Comparison of ENCODE assay signal across 28 mouse cellular contexts in genomic region chr4:95667595-95667994, GRCm38 (mm10).
DNase-seq lines count a peak whose midpoint lies in the region; ATAC-seq and TF ChIP-seq lines count a peak whose summit lies in the region.
"Had no signal": no experiment of that assay in that cellular context is flagged by ENCODE, and none has a peak within 500 bp of the region (broad histone marks: within the 10 kb centered on the region; RNA-seq: fewer than 3 reads in every experiment).

No protein-coding gene starts in this region.

- no peak overlapping the region for H3K4me3 ChIP-seq in lung, postnatal 0 days (ENCODE audit: low read depth, low read length)
- no peak overlapping the region for H3K4me3 ChIP-seq in hindbrain, postnatal 0 days (ENCODE audit: low read length)
- H3K4me3 ChIP-seq: embryonic facial prominence, embryonic 10.5 days; embryonic facial prominence, embryonic 13.5 days; erythroblast, embryonic 14.5 days; forebrain, embryonic 12.5 days; forebrain, embryonic 15.5 days; hindbrain, embryonic 12.5 days; hindbrain, embryonic 15.5 days had no signal

- H3K4me2 ChIP-seq in lung, postnatal 0 days (replicated peaks; ENCODE audit: low read depth, low read length): no peak overlapping the region
- no peak overlapping the region for H3K4me2 ChIP-seq in hindbrain, postnatal 0 days (ENCODE audit: low read depth, low read length)
- H3K4me2 ChIP-seq: embryonic facial prominence, embryonic 13.5 days; forebrain, embryonic 12.5 days; forebrain, embryonic 15.5 days; heart, embryonic 11.5 days; hindbrain, embryonic 12.5 days; hindbrain, embryonic 15.5 days had no signal

- no peak overlapping the region for H3K9ac ChIP-seq in lung, postnatal 0 days (replicated peaks; ENCODE audit: low read depth)
- H3K9ac ChIP-seq in hindbrain, postnatal 0 days (replicated peaks; ENCODE audit: low read length): no peak overlapping the region
- H3K9ac ChIP-seq: embryonic facial prominence, embryonic 13.5 days; forebrain, embryonic 12.5 days; forebrain, embryonic 15.5 days; hindbrain, embryonic 12.5 days; hindbrain, embryonic 15.5 days had no signal

- no peaks in the 10 kb centered on the region for H3K36me3 ChIP-seq in lung, postnatal 0 days (ENCODE audit: insufficient read depth, low read length)
- H3K36me3 ChIP-seq in hindbrain, postnatal 0 days (ENCODE audit: insufficient read depth, low read length): no peaks in the 10 kb centered on the region
- H3K36me3 ChIP-seq: embryonic facial prominence, embryonic 10.5 days; embryonic facial prominence, embryonic 13.5 days; forebrain, embryonic 12.5 days; forebrain, embryonic 15.5 days; G1E; hindbrain, embryonic 12.5 days; hindbrain, embryonic 15.5 days had no signal

- DNase-seq in lung, postnatal 0 days (ENCODE audit: low spot score): peak; percentile 41
- no peak for DNase-seq in lung, postnatal 10 days
- DNase-seq in 416B (ENCODE audit: low read depth): peak; percentile 61
- no peak for DNase-seq in hindbrain, postnatal 0 days (ENCODE audit: low spot score)
- no peak for DNase-seq in right cerebral cortex, postnatal 25 days
- DNase-seq: adrenal gland, postnatal 10 days; adrenal gland, postnatal 36 days; B cell, adult 2 months; cerebellum, adult 11 months; cerebellum, adult 2 months; cerebellum, adult 9-11 months; cerebellum, postnatal 25 days; embryo, embryonic 11 days; gastrocnemius, postnatal 36 days; heart, adult 11 months had no signal

- no peaks in the 10 kb centered on the region for H3K4me1 ChIP-seq in lung, postnatal 0 days (ENCODE audit: insufficient read depth, low read depth, low read length)
- no peaks in the 10 kb centered on the region for H3K4me1 ChIP-seq in hindbrain, postnatal 0 days (ENCODE audit: insufficient read depth, low read length)
- H3K4me1 ChIP-seq: hindbrain, embryonic 12.5 days; hindbrain, embryonic 15.5 days had no signal

- no peak overlapping the region for H3K27ac ChIP-seq in lung, postnatal 0 days (ENCODE audit: low read length)
- H3K27ac ChIP-seq in hindbrain, postnatal 0 days: no peak overlapping the region
- H3K27ac ChIP-seq: embryonic facial prominence, embryonic 10.5 days; embryonic facial prominence, embryonic 13.5 days; forebrain, embryonic 12.5 days; forebrain, embryonic 15.5 days; hindbrain, embryonic 12.5 days; hindbrain, embryonic 15.5 days had no signal

- H3K9me3 ChIP-seq in lung, postnatal 0 days (ENCODE audit: low read length): no peaks in the 10 kb centered on the region
- no peaks in the 10 kb centered on the region for H3K9me3 ChIP-seq in hindbrain, postnatal 0 days (ENCODE audit: low read length)
- H3K9me3 ChIP-seq: embryonic facial prominence, embryonic 10.5 days; embryonic facial prominence, embryonic 13.5 days; forebrain, embryonic 12.5 days; forebrain, embryonic 15.5 days; G1E; hindbrain, embryonic 12.5 days; hindbrain, embryonic 15.5 days had no signal

- TF ChIP-seq CTCF in lung, postnatal 0 days (IDR thresholded peaks at IDR 0.05): no peak
- TF ChIP-seq CTCF in hindbrain, postnatal 0 days (IDR thresholded peaks at IDR 0.05; ENCODE audit: low read depth): no peak

- 74% methylated on average over 1 of the region's 1 CpGs for WGBS in lung, postnatal 0 days
- WGBS in hindbrain, postnatal 0 days: 93% methylated on average over 1 of the region's 1 CpGs

- H3K27me3 ChIP-seq in lung, postnatal 0 days (replicated peaks; ENCODE audit: insufficient read depth, low read length): no peaks in the 10 kb centered on the region
- no peaks in the 10 kb centered on the region for H3K27me3 ChIP-seq in hindbrain, postnatal 0 days (ENCODE audit: insufficient read depth, low read length)
- H3K27me3 ChIP-seq: CH12.LX; embryonic facial prominence, embryonic 13.5 days; forebrain, embryonic 12.5 days; forebrain, embryonic 15.5 days; hindbrain, embryonic 12.5 days; hindbrain, embryonic 15.5 days; Patski had no signal

- peak; percentile 72 for TF ChIP-seq EP300 in lung, postnatal 0 days (IDR thresholded peaks at IDR 0.05)

- peak; percentile 46; the same call in 1 of the 2 replicates for ATAC-seq in lung, postnatal 0 days
- 0 out of 2 replicates have a peak, but pooled peaks have one; percentile 11 for ATAC-seq in common myeloid progenitor, adult 5-6 weeks (replicated peaks; ENCODE audit: low read depth, poor library complexity, severe bottlenecking)
- peak; percentile 50 for ATAC-seq in megakaryocyte progenitor cell, adult 5-6 weeks (replicated peaks; ENCODE audit: poor library complexity)
- no peak for ATAC-seq in hindbrain, postnatal 0 days
- ATAC-seq: forebrain, embryonic 15.5 days; Patski had no signal

Comparison
In these comparisons a context has a peak if more than half of its experiments do, and no peak if none do; other contexts are left out.
1. DNase-seq: peak in lung, postnatal 0 days (single experiment) and 416B (single experiment); none in lung, postnatal 10 days (single experiment), hindbrain, postnatal 0 days (single experiment) and right cerebral cortex, postnatal 25 days (single experiment).